Mouse (Mus musculus) heart, postnatal 0 days (tissue): ENCODE measurements around the gene Rex1bd. TPM values are rescaled to one million over a fixed set of nuclear protein-coding genes. Genes with fewer than 3 reads are reported as not detected.

Experiments
- ATAC-seq: fragments of 200-750 bp; cut with Nextera tagmentation; 2 replicates; pipeline ENCODE4 v1.8.0; 2017; ENCODE audit warnings: low read depth, moderate number of reproducible peaks, moderate library complexity; ENCODE audit not compliant: insufficient read depth
- DNase-seq: peaks from one replicate; pipeline ENCODE4 v3.0.0-alpha.2; 2016; ENCODE audit warnings: low spot score
- H3K27ac ChIP-seq: fragments of 300-500 bp; sonication (generic); 2 replicates; pipeline ENCODE4 v1.5.1; 2014; ENCODE audit warnings: low read depth, mild to moderate bottlenecking
- H3K27me3 ChIP-seq: fragments of 300-500 bp; sonication (generic); 2 replicates; pipeline ENCODE4 v1.6.1; 2014; ENCODE audit warnings: low read length, mixed read lengths; ENCODE audit not compliant: control insufficient read depth, insufficient read depth
- H3K36me3 ChIP-seq: fragments of 300-500 bp; sonication (generic); replicated peaks from 2 replicates; pipeline ENCODE4 v1.6.1; 2014; ENCODE audit warnings: low read length, mixed read lengths; ENCODE audit not compliant: control insufficient read depth, insufficient read depth
- H3K4me1 ChIP-seq: fragments of 300-500 bp; sonication (generic); 2 replicates; pipeline ENCODE4 v1.6.1; 2014; ENCODE audit warnings: antibody characterized with exemption; ENCODE audit not compliant: control insufficient read depth, insufficient read depth
- H3K4me2 ChIP-seq: fragments of 300-500 bp; sonication (generic); 2 replicates; pipeline ENCODE4 v1.6.1; 2014; ENCODE audit warnings: low read depth, mild to moderate bottlenecking, low read length, moderate library complexity
- H3K4me3 ChIP-seq: fragments of 300-500 bp; sonication (generic); 2 replicates; pipeline ENCODE4 v1.5.1; 2014; ENCODE audit warnings: low read depth, low read length
- H3K9ac ChIP-seq: fragments of 300-500 bp; sonication (generic); replicated peaks from 2 replicates; pipeline ENCODE4 v1.6.1; 2014; ENCODE audit warnings: low read depth, low read length, mixed read lengths
- H3K9me3 ChIP-seq: fragments of 300-500 bp; sonication (generic); replicated peaks from 2 replicates; pipeline ENCODE4 v1.6.1; 2016; ENCODE audit warnings: low read length; ENCODE audit not compliant: control insufficient read depth
- CTCF ChIP-seq: IDR thresholded peaks from 2 replicates; pipeline ENCODE4 v1.5.1; 2016; ENCODE audit warnings: antibody characterized with exemption, control low read depth, low read depth
- EP300 ChIP-seq: IDR thresholded peaks from 2 replicates; pipeline ENCODE4 v1.6.1; 2016; ENCODE audit warnings: antibody characterized with exemption, low read depth
- WGBS: fragments of 180-500 bp; shearing (Covaris S2); extraction: QIAGEN DNeasy Blood & Tissue Kit; methylation state at CpG from one replicate; pipeline ENCODE4 v1.1.7; 2014; 5-methylcytosine and 5-hydroxymethylcytosine counted together
- polyA plus RNA-seq: library from polyadenylated mRNA; unstranded; fragments of >200 nt; fragmentation: Nextera tagmentation; extraction: Ambion mirVana; gene quantifications from 2 replicates; pipeline ENCODE4 v1.2.1, GENCODE M21; 2015
- total RNA-seq: library from RNA; depleted of rRNA; stranded (reverse); fragments of >200 nt; gene quantifications from 2 replicates; pipeline ENCODE4 v1.2.3, GENCODE M21; 2014; ENCODE audit warnings: low replicate concordance

Rex1bd gene
- total and polyA plus RNA-seq, 2 experiments from 2014 or later: 139 to 145 TPM

DNA sequence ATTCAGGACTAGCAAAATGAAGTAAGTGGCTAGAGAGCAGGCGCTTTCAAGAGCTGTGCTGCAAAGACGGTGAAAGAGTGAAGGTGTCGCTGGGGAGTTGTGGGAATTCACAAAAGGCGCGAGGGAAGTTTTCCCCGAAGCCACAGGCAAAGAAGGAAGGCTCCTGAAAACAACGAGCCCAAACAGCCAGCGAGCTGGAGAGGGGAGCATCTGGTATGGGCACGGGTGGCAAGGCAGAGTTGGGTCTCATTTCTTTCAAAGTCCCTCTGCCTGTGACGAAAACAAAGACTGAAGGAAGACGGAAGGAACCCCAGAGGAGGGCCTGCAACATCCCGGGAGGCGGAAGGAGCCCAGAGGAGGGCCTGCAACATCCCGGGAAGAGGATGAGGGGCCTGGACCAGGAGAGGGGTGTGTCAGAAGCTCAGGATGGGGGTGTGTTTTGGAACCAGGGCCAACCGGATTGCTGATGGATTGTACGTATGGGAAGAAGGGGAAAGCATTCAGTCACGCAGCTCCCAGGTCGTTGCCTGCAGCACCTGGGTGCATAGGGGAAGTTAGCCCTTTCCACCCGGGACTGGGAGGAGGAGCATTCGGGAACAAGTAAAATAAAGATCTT is 15.6 kb downstream of the Rex1bd start:
- Histone ChIP-seq H3K4me1 (peaks cover 27% of the 10 kb centered on the region), H3K9ac (no peak overlapping the region), H3K4me3 (no peak overlapping the region), H3K4me2 (no peak overlapping the region), H3K9me3 (no peaks in the 10 kb centered on the region), H3K27ac (no peak overlapping the region), H3K27me3 (peaks cover 99% of the 10 kb centered on the region), H3K36me3 (no peaks in the 10 kb centered on the region)
- WGBS: 5% methylated on average over 20 of the region's 20 CpGs
- TF ChIP-seq CTCF (no peak), EP300 (no peak)
- ATAC-seq: no peak
- no peak for DNase-seq

DNA sequence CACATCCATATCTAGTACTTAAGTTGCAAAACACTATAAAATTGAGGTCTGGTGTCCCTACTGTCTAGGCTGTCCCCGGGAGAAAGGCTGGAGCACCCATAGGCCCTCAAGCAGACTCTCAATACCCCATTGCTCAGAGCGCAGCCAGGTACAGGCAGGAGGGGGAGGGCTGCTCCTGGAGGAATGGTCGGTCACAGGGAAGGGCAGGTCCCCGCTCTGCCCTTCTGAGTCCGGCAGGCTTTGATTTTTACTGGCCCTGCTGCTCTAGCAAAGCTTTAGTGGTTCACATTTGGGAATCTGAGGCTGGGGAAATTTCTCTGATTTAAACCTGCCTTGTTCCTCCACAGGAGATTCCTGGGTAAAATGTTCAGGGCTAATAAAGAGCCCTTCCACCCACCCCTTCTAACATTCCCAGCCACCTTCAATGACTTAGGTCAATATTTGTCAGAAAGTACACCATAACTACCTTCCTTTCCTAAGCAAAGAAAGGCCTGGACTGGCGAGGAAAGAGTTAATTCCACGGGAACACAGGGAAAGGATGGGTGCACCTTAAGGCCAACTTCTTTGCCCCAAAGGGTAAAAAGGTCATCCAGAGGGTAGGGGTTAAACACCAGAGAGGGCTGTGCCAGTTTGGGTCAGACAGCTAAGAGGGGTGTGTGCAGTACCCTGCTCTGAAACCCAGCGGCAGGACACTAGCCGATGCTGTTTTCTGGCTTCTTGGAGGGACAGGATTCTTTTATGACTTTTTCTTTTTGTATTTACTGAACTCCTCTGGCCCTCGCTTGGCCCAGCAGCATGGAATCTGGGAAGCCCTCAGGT is 16.3 kb downstream of the Rex1bd start:
- ATAC-seq (no peak), DNase-seq (no peak)

DNA sequence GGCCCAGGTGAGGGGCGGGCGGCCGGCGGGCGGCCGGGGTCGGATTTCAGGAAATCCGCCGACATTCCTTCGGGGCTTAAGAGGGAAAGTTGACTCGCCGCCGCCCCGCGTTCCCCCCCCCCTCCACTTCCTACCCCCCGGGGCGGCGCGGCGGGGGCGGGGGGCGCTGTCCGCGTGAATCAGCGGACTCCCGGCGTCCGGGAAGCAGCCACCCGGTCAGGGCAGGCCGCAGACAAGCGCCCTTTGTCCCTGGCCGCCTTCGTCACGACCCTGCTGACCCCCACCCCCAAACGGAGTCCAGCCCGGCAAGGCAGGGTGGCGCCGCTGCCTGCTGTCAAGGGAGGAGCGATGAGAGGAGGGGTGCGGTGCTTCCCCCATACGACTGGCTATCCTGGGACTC is 17.0 kb downstream of the Rex1bd start:
- H3K4me1 ChIP-seq: peaks cover 27% of the 10 kb centered on the region
- H3K9me3 ChIP-seq: no peaks in the 10 kb centered on the region
- no peaks in the 10 kb centered on the region for H3K36me3 ChIP-seq
- ATAC-seq (no peak), DNase-seq (no peak)
- H3K4me2 ChIP-seq: peak overlapping the region; percentile 59
- no peak overlapping the region for H3K27ac ChIP-seq
- H3K27me3 ChIP-seq: peaks cover 99% of the 10 kb centered on the region
- H3K9ac ChIP-seq: no peak overlapping the region; the same call in 1 of the 2 replicates
- WGBS: 1% methylated on average over 30 of the region's 41 CpGs
- H3K4me3 ChIP-seq: peak overlapping the region; percentile 38
- TF ChIP-seq EP300 (no peak), CTCF (no peak)

More for the DNA sequence above, 16.3 kb downstream of the Rex1bd start:
- H3K9me3 ChIP-seq: no peaks in the 10 kb centered on the region
- peaks cover 27% of the 10 kb centered on the region for H3K4me1 ChIP-seq
- TF ChIP-seq CTCF: no peak
- TF ChIP-seq EP300: no peak
- H3K36me3 ChIP-seq: no peaks in the 10 kb centered on the region
- H3K4me3 ChIP-seq: no peak overlapping the region
- no peak overlapping the region for H3K4me2 ChIP-seq
- no peak overlapping the region for H3K9ac ChIP-seq
- peaks cover 99% of the 10 kb centered on the region for H3K27me3 ChIP-seq
- 24% methylated on average over 10 of the region's 10 CpGs for WGBS
- no peak overlapping the region for H3K27ac ChIP-seq

- peak overlapping the region; percentile 38 for H3K4me3 ChIP-seq
- peak overlapping the region; percentile 59 for H3K4me2 ChIP-seq
- no peak for ATAC-seq
- no peak for TF ChIP-seq CTCF
- no peak for TF ChIP-seq EP300
- 5% methylated on average over 14 of the region's 14 CpGs for WGBS
- no peak overlapping the region for H3K27ac ChIP-seq
- no peak for DNase-seq
- H3K9ac ChIP-seq: no peak overlapping the region; the same call in 1 of the 2 replicates
- H3K36me3 ChIP-seq: no peaks in the 10 kb centered on the region
- H3K4me1 ChIP-seq: peaks cover 27% of the 10 kb centered on the region
- H3K9me3 ChIP-seq: no peaks in the 10 kb centered on the region
- peaks cover 98% of the 10 kb centered on the region for H3K27me3 ChIP-seq
Observed at GRCm38 (mm10) chr8:70488931-70489470, 17.6 kb downstream of the Rex1bd start.

DNA sequence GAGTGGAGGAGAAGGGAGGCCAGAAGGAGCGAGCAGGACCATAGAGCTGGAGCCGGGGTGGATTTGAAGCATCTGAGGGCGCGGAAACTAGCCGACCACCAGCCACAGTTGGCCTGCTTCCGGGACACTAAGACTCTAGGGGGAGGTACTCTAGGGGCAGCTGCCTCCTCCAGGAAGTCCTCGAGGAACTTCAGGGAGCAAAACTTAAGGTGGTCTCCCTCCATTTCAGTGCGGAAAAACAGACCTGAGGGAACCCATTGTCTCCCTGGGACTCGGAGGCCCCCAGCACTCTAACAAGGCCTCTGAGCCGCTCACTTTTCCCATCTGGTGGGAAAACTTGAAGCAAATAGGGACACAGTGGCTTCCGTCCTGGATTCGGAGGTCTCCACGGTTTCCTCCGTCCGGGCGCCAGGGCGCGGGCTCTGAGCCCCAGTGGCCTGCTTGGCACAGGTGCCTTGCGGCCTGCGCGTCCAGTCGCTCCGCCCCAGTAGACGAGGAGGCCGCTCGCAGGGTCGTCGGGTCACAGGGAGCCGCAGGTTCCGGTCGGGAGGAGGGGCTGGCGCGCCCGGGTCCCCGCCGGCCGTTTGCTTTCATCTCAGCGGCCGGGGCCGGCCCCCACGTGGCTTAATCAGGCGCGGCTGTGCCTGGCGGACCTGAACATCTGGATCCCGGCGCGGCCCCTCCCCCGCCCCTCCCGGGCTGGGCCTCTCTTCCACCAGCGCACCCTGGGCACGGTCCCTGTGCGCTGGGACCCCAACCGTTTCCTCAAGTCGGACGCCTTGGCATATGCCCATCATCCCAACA is 18.4 kb downstream of the Rex1bd start:
- TF ChIP-seq CTCF (no peak), EP300 (no peak)
- 3% methylated on average over 54 of the region's 55 CpGs for WGBS
- no peak for DNase-seq

More for the DNA sequence above, 18.4 kb downstream of the Rex1bd start:
- Histone ChIP-seq H3K27ac (no peak overlapping the region), H3K36me3 (no peaks in the 10 kb centered on the region), H3K9ac (no peak overlapping the region), H3K9me3 (no peaks in the 10 kb centered on the region), H3K4me2 (peak overlapping the region; percentile 57), H3K4me3 (peak overlapping the region; percentile 38), H3K4me1 (peaks cover 20% of the 10 kb centered on the region), H3K27me3 (peaks cover 98% of the 10 kb centered on the region)
- no peak for ATAC-seq
